In the genomic region with DNA sequence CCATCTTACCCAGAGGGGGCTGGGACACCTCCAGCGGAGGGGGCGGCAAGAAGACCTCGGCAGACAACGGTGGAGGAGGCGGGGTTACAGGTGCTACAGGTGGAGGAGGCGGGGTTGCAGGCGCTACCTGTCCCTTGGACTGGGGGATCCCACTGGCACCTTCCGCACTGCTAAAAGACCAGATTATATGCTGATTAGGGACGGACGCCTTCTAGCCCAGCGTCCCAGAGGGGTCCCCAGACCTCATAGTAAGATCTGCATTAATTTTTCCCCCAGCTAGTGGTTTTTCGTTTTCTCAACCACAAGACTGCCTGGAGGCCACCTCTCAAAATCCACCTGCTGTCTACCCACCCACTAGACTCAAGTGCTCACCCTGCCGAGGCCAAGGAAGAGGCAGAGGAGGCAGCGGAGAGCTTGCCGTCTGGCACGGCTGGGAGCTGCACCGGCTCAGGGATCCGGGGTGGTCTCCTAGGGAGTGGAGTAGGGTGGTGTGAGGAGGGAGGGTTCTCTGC, we compare ENCODE assay signal across 8 mouse cellular contexts. TPM values are rescaled to one million over a fixed set of nuclear protein-coding genes. Genes with fewer than 3 reads are reported as not detected.
DNase-seq lines count a peak whose midpoint lies in the region; ATAC-seq and TF ChIP-seq lines count a peak whose summit lies in the region.

No protein-coding gene starts in this region.

- no peak for TF ChIP-seq EP300 in MEL (IDR thresholded peaks at IDR 0.05; ENCODE audit: low read depth in 1 of 2, low read length in 2 of 2)
- TF ChIP-seq EP300 in liver, embryonic 14.5 days (IDR thresholded peaks at IDR 0.05; ENCODE audit: low read depth), result no peak

- peaks cover 70% of the 10 kb centered on the region for H3K27me3 ChIP-seq in kidney, embryonic 14.5 days (ENCODE audit: control insufficient read depth, insufficient read depth, low read length)
- H3K27me3 ChIP-seq in MEL (ENCODE audit: control insufficient read depth in 1 of 2, insufficient read depth in 2 of 2, low read length in 2 of 2), result no peaks in the 10 kb centered on the region
- peaks cover 92% of the 10 kb centered on the region for H3K27me3 ChIP-seq in embryonic facial prominence, embryonic 12.5 days
- H3K27me3 ChIP-seq in liver, embryonic 14.5 days (ENCODE audit: control insufficient read depth, insufficient read depth, low read length), result peaks cover 52% of the 10 kb centered on the region

- no peaks in the 10 kb centered on the region for H3K36me3 ChIP-seq in kidney, embryonic 14.5 days (ENCODE audit: control insufficient read depth, insufficient read depth, low read length)
- peaks cover 0 to 30% of the 10 kb centered on the region in 2 experiments; a peak in 2 of 4 replicates for H3K36me3 ChIP-seq in MEL (ENCODE audit: control insufficient read depth in 1 of 2, insufficient read depth in 2 of 2, low read length in 2 of 2)
- H3K36me3 ChIP-seq in embryonic facial prominence, embryonic 12.5 days, result no peaks in the 10 kb centered on the region
- no peaks in the 10 kb centered on the region for H3K36me3 ChIP-seq in liver, embryonic 14.5 days (replicated peaks; ENCODE audit: control insufficient read depth, insufficient read depth, low read depth)

- TF ChIP-seq POLR2A in MEL (IDR thresholded peaks at IDR 0.05; ENCODE audit: control insufficient read depth in 1 of 2, insufficient read depth in 1 of 2, low read depth in 1 of 2, low read length in 2 of 2, poor library complexity in 1 of 2), result no peak

- WGBS in kidney, embryonic 14.5 days, result 10% methylated on average over 18 of the region's 18 CpGs
- WGBS in embryonic facial prominence, embryonic 12.5 days, result 7% methylated on average over 18 of the region's 18 CpGs
- WGBS in liver, embryonic 14.5 days (ENCODE audit: insufficient replicate concordance), result 14% methylated on average over 18 of the region's 18 CpGs

- no peaks in the 10 kb centered on the region for H3K9me3 ChIP-seq in kidney, embryonic 14.5 days (ENCODE audit: control insufficient read depth, low read length)
- H3K9me3 ChIP-seq in MEL (replicated peaks; ENCODE audit: insufficient read depth, low read length), result no peaks in the 10 kb centered on the region
- H3K9me3 ChIP-seq in embryonic facial prominence, embryonic 12.5 days, result no peaks in the 10 kb centered on the region
- H3K9me3 ChIP-seq in liver, embryonic 14.5 days (ENCODE audit: control insufficient read depth, low read length), result no peaks in the 10 kb centered on the region

- H3K4me3 ChIP-seq in kidney, embryonic 14.5 days (ENCODE audit: low read length), result peak overlapping the region; percentile 14
- H3K4me3 ChIP-seq in MEL (ENCODE audit: control insufficient read depth in 1 of 2, insufficient read depth in 1 of 2, low read depth in 2 of 2, low read length in 2 of 2), result peak overlapping the region; percentile 45 to 52
- no peak overlapping the region for H3K4me3 ChIP-seq in embryonic facial prominence, embryonic 12.5 days
- no peak overlapping the region for H3K4me3 ChIP-seq in liver, embryonic 14.5 days (ENCODE audit: insufficient read depth in 1 of 2, low read depth in 2 of 2, low read length in 2 of 2)

- H3K27ac ChIP-seq in kidney, embryonic 14.5 days (ENCODE audit: low read depth, low read length), result no peak overlapping the region
- peak overlapping the region; percentile 97 for H3K27ac ChIP-seq in MEL (ENCODE audit: control insufficient read depth, low read depth, low read length)
- H3K27ac ChIP-seq in embryonic facial prominence, embryonic 12.5 days, result no peak overlapping the region
- no peak overlapping the region for H3K27ac ChIP-seq in liver, embryonic 14.5 days

- no peak overlapping the region for H3K9ac ChIP-seq in kidney, embryonic 14.5 days (ENCODE audit: low read depth, low read length)
- peak overlapping the region; percentile 68 for H3K9ac ChIP-seq in MEL (ENCODE audit: control insufficient read depth, low read depth, low read length, poor library complexity, severe bottlenecking)
- H3K9ac ChIP-seq in embryonic facial prominence, embryonic 12.5 days, result no peak overlapping the region
- no peak overlapping the region for H3K9ac ChIP-seq in liver, embryonic 14.5 days (replicated peaks)

- H3K4me2 ChIP-seq in kidney, embryonic 14.5 days (replicated peaks; ENCODE audit: low read depth, low read length), result no peak overlapping the region
- peak overlapping the region; percentile 11; the same call in 1 of the 2 replicates for H3K4me2 ChIP-seq in embryonic facial prominence, embryonic 12.5 days (replicated peaks)
- H3K4me2 ChIP-seq in liver, embryonic 14.5 days (ENCODE audit: low read depth), result peak overlapping the region; percentile 34

- no peak for TF ChIP-seq RAD21 in MEL (IDR thresholded peaks at IDR 0.05; ENCODE audit: low read depth, low read length)

- ATAC-seq in kidney, embryonic 14.5 days (ENCODE audit: low FRiP score, low TSS enrichment), result no peak
- no peak for ATAC-seq in embryonic facial prominence, embryonic 12.5 days (ENCODE audit: insufficient number of reproducible peaks, insufficient read depth, low FRiP score, low TSS enrichment)
- no peak for ATAC-seq in liver, embryonic 14.5 days (ENCODE audit: insufficient read depth)

- TF ChIP-seq CTCF in MEL (IDR thresholded peaks at IDR 0.05 in 2 of 3, conservative IDR thresholded peaks at IDR 0.05 in 1 of 3; ENCODE audit: control insufficient read depth in 1 of 3, insufficient read depth in 1 of 3, low read depth in 2 of 3, low read length in 3 of 3, poor library complexity in 1 of 3, severe bottlenecking in 1 of 3), result no peak; a peak in 1 of 6 replicates
- no peak for TF ChIP-seq CTCF in liver, embryonic 14.5 days (IDR thresholded peaks at IDR 0.05; ENCODE audit: low read depth)

- no peaks in the 10 kb centered on the region; the same call in 1 of the 2 replicates for H3K79me2 ChIP-seq in MEL (ENCODE audit: control insufficient read depth, insufficient read depth, low read length, poor library complexity)

- peaks cover 32% of the 10 kb centered on the region for H3K4me1 ChIP-seq in kidney, embryonic 14.5 days (ENCODE audit: control insufficient read depth, insufficient read depth, low read length)
- H3K4me1 ChIP-seq in MEL (ENCODE audit: control insufficient read depth in 1 of 2, insufficient read depth in 2 of 2, low read length in 2 of 2), result peaks cover 19 to 60% of the 10 kb centered on the region in 2 experiments
- H3K4me1 ChIP-seq in embryonic facial prominence, embryonic 12.5 days, result peaks cover 43% of the 10 kb centered on the region
- peaks cover 15 to 37% of the 10 kb centered on the region in 2 experiments for H3K4me1 ChIP-seq in liver, embryonic 14.5 days (replicated peaks; ENCODE audit: control insufficient read depth in 2 of 2, insufficient read depth in 2 of 2, low read length in 1 of 2)

- DNase-seq in kidney, adult 8-10 months, result no peak
- DNase-seq in MEL (ENCODE audit: low read depth, low spot score) (peak; percentile 37), MN1 (ENCODE audit: low spot score) (no peak)
- no peak for DNase-seq in liver, embryonic 14.5 days (ENCODE audit: low read depth in 3 of 3, low spot score in 3 of 3)
- no peak for DNase-seq in c-Kit-positive CD71-positive TER-119-positive erythroid progenitor cells, embryonic 14.5 days (ENCODE audit: low spot score)
- no peak for DNase-seq in left cerebral cortex, adult 9 months (ENCODE audit: low spot score in 2 of 2)

TF ChIP-seq in MEL, 35 proteins besides CTCF, POLR2A, EP300 and RAD21:
- no peak for TF ChIP-seq TCF12 (IDR thresholded peaks at IDR 0.05; ENCODE audit: low read depth, low read length)
- TF ChIP-seq SMC3 (IDR thresholded peaks at IDR 0.05; ENCODE audit: low read depth, low read length), result 0 out of 2 replicates have a peak, but pooled peaks have one; percentile 1
TF ChIP-seq in MEL: peak in this region for 1.

RNA-seq across cellular contexts. Expression of gene Gngt2, which starts 3.3 kb away (rescaled TPM):
- polyA plus RNA-seq in kidney, embryonic 14.5 days (2014; fragmentation: Nextera tagmentation; extraction: Ambion mirVana), result 19.5 and 26.0 TPM in 2 replicates
- 23.5 and 24.0 TPM in 2 replicates for total RNA-seq in MEL (2012; rRNA removed)
- 10 to 100 TPM in 1 of 2 experiments, not detected in 1; 25.9 TPM for polyA plus RNA-seq in MEL (2012; ENCODE audit: insufficient read depth in 1 of 2, insufficient read length in 2 of 2, low read depth in 1 of 2, low replicate concordance in 2 of 2, missing spikeins in 1 of 2)
- polyA plus RNA-seq in embryonic facial prominence, embryonic 12.5 days (2016; fragmentation: Nextera tagmentation; extraction: Ambion mirVana), result 8.9 and 13.1 TPM in 2 replicates
- 6.9 and 13.0 TPM in 2 replicates for polyA plus RNA-seq in liver, embryonic 14.5 days (2012; rRNA removed)
- 16.5 and 17.5 TPM in 2 replicates for polyA plus RNA-seq in liver, embryonic 14.5 days (2014; fragmentation: Nextera tagmentation; extraction: Ambion mirVana)

RNA-seq across cellular contexts. Expression of gene Abi3, which starts 8.6 kb away (rescaled TPM):
- 3.9 and 9.8 TPM in 2 replicates for polyA plus RNA-seq in kidney, embryonic 14.5 days (2014; fragmentation: Nextera tagmentation; extraction: Ambion mirVana)
- 3.2 and 3.3 TPM in 2 replicates for total RNA-seq in MEL (2012; rRNA removed)
- polyA plus RNA-seq in MEL (2012; ENCODE audit: insufficient read depth in 1 of 2, insufficient read length in 2 of 2, low read depth in 1 of 2, low replicate concordance in 2 of 2, missing spikeins in 1 of 2), result 10 to 100 TPM in 1 of 2 experiments, not detected in 1; 15.4 TPM
- 4.3 and 5.0 TPM in 2 replicates for polyA plus RNA-seq in embryonic facial prominence, embryonic 12.5 days (2016; fragmentation: Nextera tagmentation; extraction: Ambion mirVana)
- polyA plus RNA-seq in liver, embryonic 14.5 days (2012; rRNA removed), result 4.9 and 6.2 TPM in 2 replicates
- polyA plus RNA-seq in liver, embryonic 14.5 days (2014; fragmentation: Nextera tagmentation; extraction: Ambion mirVana), result 2.3 and 3.8 TPM in 2 replicates

RNA-seq across cellular contexts. Expression of gene Phospho1, which starts 9.4 kb away (rescaled TPM):
- polyA plus RNA-seq in kidney, embryonic 14.5 days (2014; fragmentation: Nextera tagmentation; extraction: Ambion mirVana), result not detected in 2 replicates
- 15.4 and 17.7 TPM in 2 replicates for total RNA-seq in MEL (2012; rRNA removed)
- polyA plus RNA-seq in MEL (2012; ENCODE audit: insufficient read depth in 1 of 2, insufficient read length in 2 of 2, low read depth in 1 of 2, low replicate concordance in 2 of 2, missing spikeins in 1 of 2), result 10 to 100 TPM in 1 of 2 experiments, not detected in 1; 76.0 TPM
- polyA plus RNA-seq in embryonic facial prominence, embryonic 12.5 days (2016; fragmentation: Nextera tagmentation; extraction: Ambion mirVana), result not detected in 2 replicates
- polyA plus RNA-seq in liver, embryonic 14.5 days (2012; rRNA removed), result 21.4 and 22.0 TPM in 2 replicates
- polyA plus RNA-seq in liver, embryonic 14.5 days (2014; fragmentation: Nextera tagmentation; extraction: Ambion mirVana), result 5.7 and 6.6 TPM in 2 replicates

Comparison
In these comparisons a context has a peak if more than half of its experiments do, and no peak if none do; other contexts are left out.
1. H3K4me3 ChIP-seq: peak in kidney, embryonic 14.5 days (single experiment) and MEL (2 of 2); none in embryonic facial prominence, embryonic 12.5 days (single experiment) and liver, embryonic 14.5 days (0 of 2).